Mouse (Mus musculus): ENCODE data around the gene Fam57b. TPM values are rescaled to one million over a fixed set of nuclear protein-coding genes. Genes with fewer than 3 reads are reported as not detected.

Fam57b gene
- total RNA-seq, 1 experiment from 2014 or later = not detected

DNA sequence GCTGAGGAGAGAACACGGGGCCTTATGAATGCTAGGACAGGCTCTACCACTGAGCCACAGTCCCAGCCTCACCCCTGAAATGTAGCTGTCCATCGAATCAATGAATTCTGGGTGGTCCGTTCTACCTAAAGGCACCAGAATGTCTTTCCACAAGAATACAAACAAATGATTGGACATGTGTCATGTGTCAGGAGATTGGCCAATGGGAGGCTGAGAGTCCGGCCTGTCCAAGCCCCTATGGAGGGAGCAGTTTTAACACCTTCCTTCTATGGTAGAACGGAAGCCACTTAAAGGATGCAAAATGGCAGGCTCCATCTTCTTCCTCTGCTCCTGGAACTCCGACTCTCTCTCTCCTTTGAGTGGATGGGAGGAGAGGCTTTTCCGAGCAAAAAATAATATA, 20.1 kb downstream of the Fam57b start:
- ATAC-seq (replicated peaks; ENCODE audit: insufficient number of reproducible peaks, low FRiP score, low TSS enrichment, poor library complexity, severe bottlenecking) = no peak

DNA sequence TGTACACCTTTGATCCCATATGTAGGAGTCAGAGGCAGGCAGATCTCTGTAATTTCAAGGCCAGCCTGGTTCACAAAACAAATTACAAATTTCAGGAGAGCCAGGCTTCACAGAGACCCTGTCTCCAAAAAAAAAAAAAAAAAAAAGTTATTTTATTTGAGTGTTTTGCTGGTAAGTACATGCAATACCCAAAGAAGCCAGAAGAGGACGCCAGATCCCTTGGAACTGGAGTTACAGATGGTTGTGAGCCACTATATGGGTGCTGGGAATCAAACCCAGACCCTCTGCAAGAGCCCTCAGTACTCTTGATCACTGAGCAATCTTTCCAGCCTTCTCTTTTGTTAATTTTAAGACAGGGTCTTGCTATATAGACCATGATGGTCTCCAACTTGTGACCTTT, 21.4 kb downstream of the Fam57b start:
- ATAC-seq (replicated peaks; ENCODE audit: insufficient number of reproducible peaks, low FRiP score, low TSS enrichment, poor library complexity, severe bottlenecking) = no peak

DNA sequence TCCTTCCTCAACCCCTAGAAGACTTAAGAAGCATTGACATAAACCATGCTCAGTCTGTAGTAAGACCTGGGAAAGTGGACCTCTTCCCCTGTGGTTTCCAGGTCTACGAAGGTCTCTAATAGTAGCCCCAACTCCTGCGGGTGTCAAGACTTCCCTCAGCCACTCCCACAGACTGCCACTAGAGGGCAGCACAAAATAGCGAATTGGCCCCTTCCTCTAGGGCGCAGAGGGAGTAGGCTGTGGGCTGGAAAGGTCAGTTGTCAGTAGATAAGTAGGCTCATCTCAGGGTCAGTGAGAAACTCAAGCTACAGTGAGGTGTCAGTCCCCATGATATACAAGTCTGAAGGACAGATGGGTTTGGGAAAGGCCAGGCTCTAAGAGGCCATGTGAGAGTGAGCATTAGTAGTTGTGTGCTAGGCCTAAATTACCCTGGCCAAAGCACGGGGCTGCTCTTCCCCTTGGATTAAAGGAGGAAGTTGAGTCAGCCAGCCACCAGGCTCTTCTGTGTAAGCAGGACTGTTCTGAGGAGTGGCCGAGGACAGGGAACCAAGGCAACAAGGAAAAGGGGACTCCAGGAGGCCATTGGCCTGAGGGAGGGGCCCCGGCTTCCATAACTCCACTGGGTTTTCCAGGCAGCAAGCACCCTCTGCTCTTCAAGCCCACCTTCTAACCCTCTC, 24.5 kb downstream of the Fam57b start:
- peak; percentile 89 for ATAC-seq (replicated peaks; ENCODE audit: insufficient number of reproducible peaks, low FRiP score, low TSS enrichment, poor library complexity, severe bottlenecking)

DNA sequence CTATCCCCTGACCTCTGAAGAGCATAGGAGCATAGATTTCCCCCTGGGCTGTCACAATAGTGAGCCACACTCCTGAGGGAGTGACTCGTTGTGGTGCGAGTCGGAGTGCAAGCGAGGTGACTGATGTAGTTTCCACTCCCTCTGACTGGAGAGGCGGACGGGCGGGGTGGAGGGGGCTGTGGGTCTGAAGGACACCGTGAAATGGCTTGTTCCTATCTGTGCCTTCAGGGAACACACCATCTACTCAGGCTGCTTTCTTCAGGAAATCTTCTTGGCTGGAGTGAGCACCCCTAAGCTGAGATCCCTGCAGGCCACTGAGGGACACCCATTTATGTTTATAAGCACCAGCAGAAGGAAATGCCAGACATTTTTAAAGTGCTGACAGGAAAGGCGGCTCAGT, 25.3 kb downstream of the Fam57b start:
- no peak for ATAC-seq (replicated peaks; ENCODE audit: insufficient number of reproducible peaks, low FRiP score, low TSS enrichment, poor library complexity, severe bottlenecking)

DNA sequence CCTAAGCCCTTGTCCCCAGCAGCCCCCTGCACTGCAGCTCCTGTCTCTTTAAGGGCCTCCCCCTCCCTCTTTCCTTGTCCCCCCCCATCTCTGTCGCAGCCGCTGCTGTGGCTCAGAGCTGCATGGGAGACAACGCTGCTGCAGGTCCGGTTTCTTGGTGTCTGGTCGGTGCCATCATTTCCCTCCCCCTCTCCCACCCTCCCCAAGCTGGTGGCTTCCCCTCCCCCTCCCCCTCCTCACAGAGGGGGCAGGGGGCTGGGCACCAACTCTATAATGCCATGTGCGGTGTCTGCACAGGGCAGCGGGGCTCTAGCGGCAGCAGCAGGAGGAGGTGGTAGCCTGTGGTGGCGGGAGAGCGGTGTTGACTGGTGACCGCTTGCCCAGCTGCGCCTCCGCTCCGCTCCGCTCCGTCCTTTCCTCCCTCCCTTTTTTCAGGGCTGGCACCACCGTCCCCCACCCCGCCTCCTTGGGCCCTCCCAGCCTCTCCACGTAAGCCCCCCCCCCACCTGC, 25.8 kb downstream of the Fam57b start:
- ATAC-seq (replicated peaks; ENCODE audit: insufficient number of reproducible peaks, low FRiP score, low TSS enrichment, poor library complexity, severe bottlenecking) = no peak

DNA sequence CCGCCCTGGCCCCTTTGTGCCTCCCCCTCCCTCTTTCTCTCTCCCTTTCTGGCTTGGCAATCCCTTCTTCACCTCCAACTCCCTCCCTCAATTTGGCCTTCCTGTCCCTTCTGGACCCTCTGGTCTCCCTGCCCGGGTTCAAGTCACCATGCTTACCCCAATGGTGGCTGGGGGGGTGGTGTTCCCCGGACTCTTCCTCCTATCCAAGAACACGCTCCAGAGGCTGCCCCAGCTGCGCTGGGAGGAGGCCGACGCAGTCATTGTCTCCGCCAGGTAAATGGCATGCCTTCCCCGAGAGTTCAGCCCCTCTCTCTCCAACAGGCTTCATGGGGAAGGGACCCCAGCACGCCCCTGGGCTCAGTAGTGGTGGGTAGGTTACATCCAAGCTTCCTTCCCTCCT, 26.5 kb downstream of the Fam57b start:
- ATAC-seq (replicated peaks; ENCODE audit: insufficient number of reproducible peaks, low FRiP score, low TSS enrichment, poor library complexity, severe bottlenecking) = no peak

DNA sequence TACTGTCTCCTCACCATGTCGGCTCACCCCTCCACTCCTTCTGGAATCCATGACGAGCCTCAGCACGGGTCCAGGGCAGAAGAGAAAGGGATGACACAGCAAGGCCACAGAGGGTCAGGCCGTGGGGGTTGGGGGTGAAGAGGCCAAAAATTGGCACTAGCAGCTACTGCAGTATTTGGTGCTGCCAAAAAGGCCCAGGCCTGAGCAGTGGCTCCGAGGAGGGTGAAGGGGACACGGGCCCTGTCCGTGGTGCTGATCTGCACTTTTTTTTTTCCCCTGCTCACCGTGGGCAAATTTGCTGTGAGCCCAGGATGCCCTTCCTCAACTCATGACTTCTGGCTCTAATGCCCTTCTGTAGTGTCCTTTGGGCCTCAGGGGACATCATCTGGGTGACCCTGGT, 27.9 kb downstream of the Fam57b start:
- ATAC-seq (replicated peaks; ENCODE audit: insufficient number of reproducible peaks, low FRiP score, low TSS enrichment, poor library complexity, severe bottlenecking) = no peak

DNA sequence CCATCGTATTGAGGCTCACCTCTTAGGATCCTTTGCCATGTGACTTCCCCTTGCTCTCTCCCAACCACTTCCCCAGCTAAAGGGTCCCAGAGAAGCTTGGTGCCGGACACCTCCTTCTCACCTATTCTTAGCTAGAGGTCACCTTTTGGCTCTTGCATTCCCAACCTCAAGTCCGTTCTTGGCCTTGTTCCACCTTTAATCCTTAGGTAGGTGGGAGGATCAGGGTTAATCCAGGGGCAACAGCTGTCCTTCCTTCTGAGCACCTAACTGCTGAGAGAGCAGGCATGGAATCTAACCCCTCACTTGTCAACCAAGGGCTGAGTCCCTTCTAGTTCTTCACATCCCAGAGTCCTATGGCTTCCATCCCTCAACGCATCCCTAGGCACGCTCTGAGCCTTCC, 28.5 kb downstream of the Fam57b start:
- no peak for ATAC-seq (replicated peaks; ENCODE audit: insufficient number of reproducible peaks, low FRiP score, low TSS enrichment, poor library complexity, severe bottlenecking)

DNA sequence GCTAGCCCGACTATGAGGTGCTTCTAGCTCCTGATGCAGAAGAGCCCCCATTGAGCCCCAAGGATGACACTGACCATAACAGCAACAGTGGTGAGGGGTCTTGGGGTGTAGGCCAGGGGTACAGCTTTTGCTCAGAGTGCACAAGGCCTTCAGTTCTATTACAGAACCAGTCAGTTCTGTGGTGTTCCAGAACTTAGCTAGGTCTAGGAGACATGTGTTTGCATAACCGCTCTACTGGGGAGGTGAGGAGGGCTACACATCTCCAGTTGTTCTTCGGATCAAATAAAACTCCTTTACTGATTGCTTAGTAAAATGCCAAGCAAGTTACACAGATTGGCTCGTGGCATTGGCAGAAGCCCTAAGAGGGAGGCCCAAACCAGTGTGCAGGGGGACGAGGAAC, 34.1 kb downstream of the Fam57b start, which contains the start of gene 4930451I11Rik:
Gene 4930451I11Rik, minus strand, starts transcription at position 101 of the 400 bp plus-strand sequence.
- no peak; the same call in 1 of the 2 replicates for ATAC-seq (replicated peaks; ENCODE audit: insufficient number of reproducible peaks, low FRiP score, low TSS enrichment, poor library complexity, severe bottlenecking)

DNA sequence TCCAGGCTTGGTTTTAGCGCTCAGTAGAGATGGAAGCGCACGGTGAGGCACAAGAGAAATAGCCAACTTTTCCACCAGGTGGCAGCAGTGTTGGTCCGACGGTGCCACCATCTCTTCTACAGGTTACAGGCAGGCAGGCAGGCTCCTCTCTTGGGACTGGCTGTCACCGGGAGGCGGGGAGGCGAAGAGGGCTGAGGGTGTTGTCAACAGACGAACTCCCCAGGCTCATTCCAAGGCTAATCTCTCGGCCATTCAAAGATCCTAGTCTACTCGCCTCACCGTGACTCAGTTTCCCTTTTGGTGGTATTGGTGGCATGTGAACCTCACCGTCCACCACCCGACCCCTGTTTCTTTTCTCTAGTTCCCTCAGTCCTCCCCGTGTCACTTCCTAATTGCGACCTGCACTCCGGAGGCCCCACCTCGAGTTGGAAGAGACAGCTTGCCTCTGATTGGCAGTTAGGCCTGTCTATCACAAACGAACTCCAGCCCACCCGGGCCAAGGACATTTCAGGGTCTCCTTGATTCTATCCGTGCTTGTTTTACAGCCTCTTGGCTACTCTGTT, 34.6 kb downstream of the Fam57b start:
- peak; percentile 88 for ATAC-seq (replicated peaks; ENCODE audit: insufficient number of reproducible peaks, low FRiP score, low TSS enrichment, poor library complexity, severe bottlenecking)

DNA sequence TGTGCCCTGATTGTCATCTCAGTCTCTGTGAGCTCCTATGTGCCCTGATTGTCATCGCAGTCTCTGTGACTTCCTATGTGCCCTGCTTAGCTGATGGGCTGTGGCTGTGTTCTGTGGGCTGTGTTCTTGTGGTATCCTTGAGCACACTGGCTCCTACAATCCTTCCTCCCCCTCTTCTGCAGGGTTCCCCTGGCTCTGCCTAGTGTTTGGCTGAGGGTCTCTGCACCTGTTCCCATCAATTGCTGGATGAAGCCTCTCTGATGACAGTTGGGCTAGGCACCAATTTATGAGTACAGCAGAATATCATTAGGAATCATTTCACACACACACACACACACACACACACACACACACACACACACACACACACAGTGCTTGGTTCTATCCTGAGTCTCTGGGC, 35.8 kb downstream of the Fam57b start:
- ATAC-seq (replicated peaks; ENCODE audit: insufficient number of reproducible peaks, low FRiP score, low TSS enrichment, poor library complexity, severe bottlenecking) = no peak

DNA sequence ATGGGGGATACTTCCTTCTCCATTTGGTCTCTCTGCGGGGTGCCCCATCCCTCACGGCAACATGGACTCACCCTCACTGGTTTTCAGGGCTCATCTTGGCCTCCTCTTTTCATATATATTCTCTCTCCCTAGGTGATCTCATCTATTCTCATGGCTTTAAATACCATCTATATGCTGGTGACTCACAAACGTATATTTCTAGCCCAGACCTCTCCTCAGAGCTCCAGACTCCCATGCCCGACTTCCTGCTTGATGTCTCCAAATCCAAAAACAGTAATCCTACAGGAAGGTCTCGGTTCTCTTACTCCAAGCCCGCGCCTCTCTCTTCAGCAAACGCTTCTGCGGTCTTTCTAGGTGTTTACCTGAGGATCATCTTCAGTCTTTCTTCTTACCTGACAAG, 45.8 kb downstream of the Fam57b start:
- no peak for ATAC-seq (replicated peaks; ENCODE audit: insufficient number of reproducible peaks, low FRiP score, low TSS enrichment, poor library complexity, severe bottlenecking)

DNA sequence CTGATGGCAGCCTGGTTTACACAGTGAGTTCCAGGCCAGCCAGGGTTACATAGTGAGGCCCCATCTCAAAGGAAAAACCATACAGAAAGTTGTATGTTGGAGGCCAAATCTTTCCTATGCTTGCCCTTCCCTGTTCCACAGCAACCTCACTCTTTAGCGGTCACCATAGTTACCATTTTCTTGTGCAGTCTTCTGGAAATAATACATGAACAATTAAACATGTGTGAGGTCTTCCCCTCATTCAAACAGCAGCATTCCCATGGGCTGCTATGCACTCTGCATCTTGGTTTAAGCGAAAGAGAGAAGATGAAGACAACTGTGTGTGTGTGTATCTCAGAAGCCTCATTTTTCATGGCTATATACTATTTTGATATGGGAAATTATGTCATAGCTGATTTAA, 48.0 kb downstream of the Fam57b start:
- no peak for ATAC-seq (replicated peaks; ENCODE audit: insufficient number of reproducible peaks, low FRiP score, low TSS enrichment, poor library complexity, severe bottlenecking)

DNA sequence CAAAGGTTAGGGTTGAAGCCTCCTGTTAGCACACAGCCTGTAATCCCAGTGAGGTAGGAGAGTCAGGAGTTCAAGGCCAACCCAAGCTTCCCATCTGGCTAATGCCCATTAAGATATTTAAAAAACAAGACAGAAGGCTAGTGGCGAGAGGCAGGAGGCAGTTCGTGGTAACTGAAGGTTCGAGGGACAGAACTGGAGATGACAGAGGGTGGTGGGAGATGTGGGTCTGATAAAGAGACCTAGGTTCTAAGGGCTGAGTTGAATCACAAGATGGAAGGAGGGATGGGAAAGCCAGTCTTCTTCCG, 49.6 kb downstream of the Fam57b start, which contains the start of gene Doc2a:
Gene Doc2a, plus strand, starts transcription at position 301 of the 305 bp plus-strand sequence.
- ATAC-seq (replicated peaks; ENCODE audit: insufficient number of reproducible peaks, low FRiP score, low TSS enrichment, poor library complexity, severe bottlenecking) = no peak

DNA sequence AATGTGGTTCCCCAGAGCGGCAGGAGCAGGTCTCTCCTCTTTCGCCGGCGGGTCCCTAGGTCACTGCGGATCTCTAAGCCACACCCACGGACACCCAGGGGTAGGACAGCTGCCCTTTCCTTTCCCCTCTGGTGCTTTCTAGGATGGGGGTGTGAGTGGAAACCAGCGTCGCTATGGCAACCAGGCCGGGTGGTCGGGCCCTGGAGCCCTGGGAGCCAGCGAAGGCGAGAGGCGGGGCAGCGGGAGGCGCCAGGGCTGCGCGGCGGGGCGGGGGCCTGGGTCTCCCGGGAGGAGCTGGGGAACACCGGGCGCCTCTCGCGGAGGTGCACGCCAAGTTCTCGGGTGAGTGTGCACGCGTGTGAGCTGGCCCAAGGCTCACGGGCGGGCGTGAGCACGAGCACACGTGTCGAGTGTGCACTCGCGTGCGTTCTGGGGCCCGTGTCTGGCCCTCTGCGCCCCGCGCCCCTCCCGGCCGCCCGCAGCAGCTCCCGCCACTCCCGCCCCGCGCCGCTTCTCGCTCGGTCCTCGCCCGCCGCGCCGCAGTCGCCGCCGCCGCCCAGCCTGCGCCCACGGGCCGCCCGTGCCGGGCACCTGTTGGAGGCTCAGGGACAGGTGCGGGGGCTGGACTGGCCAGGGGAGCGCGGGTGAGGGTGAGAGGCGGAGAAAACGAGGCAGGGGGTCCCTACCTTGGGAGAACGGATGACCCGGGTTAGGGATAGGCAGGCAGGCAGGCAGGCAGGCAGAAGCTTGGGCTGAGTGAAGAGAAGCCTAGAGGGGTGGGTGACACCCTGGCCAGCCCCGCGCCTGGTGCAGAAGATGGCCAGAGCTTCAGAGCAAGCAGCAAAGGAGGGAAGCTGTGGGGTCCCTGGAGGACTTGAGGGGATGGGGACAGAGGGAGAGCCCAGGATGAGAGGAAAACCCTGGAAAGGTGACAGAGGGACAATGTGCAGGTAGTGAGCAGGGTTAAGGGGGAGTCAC, 50.2 kb downstream of the Fam57b start:
- ATAC-seq (replicated peaks; ENCODE audit: insufficient number of reproducible peaks, low FRiP score, low TSS enrichment, poor library complexity, severe bottlenecking) = no peak

DNA sequence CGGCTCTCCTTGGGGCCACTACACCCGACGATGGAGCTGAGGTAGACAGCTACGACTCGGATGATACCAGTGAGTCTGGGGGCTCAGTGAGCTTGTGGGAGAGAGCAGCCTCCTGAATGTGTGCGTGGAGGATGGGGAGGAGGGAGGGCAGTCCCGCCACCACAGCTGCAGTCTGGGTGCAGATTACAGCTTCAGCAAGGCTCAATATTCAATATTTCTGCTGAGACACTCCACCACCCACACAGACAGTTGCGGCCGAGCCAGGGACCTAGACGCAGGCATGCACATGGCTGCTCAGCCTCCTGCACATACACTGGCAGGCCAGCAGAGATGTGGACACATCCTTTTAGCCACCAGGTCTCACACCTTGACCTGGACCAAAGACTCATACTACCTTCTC, 51.3 kb downstream of the Fam57b start:
- ATAC-seq (replicated peaks; ENCODE audit: insufficient number of reproducible peaks, low FRiP score, low TSS enrichment, poor library complexity, severe bottlenecking) = no peak

DNA sequence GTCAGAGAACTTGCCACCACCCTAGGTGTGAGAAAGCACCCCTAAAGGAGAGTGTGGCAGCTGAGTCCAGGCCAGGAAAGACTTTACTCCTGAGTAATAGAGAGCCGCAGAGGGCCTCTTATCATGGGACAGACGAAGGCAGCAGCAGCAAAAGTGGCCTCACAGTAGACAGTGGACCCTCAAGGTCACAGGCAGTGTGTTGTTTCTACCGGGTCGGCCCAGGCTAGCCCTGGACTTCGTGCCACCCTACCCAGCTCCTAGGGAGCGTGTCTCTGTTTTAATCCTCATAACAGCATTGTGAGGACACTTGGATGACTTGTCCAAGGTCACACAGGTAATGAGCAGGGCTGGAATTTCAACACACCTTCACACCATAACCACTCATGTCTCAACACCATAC, 52.7 kb downstream of the Fam57b start:
- ATAC-seq (replicated peaks; ENCODE audit: insufficient number of reproducible peaks, low FRiP score, low TSS enrichment, poor library complexity, severe bottlenecking) = no peak

DNA sequence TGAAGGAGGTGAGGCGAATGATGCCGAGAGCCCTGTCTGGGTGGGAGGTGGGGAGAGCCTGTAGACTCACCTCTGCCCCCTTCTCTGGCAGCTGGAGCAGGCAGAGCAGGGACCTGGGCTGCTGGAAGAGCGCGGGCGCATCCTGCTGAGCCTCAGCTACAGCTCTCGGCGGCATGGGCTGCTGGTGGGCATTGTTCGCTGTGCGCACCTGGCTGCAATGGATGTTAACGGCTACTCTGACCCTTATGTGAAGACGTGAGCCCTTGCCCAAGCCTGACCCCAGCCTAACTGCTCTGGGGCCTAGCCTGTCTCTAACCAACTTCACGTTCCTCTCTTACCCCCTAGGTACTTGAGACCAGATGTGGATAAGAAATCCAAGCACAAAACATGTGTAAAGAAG, 53.7 kb downstream of the Fam57b start:
- ATAC-seq (replicated peaks; ENCODE audit: insufficient number of reproducible peaks, low FRiP score, low TSS enrichment, poor library complexity, severe bottlenecking) = no peak

DNA sequence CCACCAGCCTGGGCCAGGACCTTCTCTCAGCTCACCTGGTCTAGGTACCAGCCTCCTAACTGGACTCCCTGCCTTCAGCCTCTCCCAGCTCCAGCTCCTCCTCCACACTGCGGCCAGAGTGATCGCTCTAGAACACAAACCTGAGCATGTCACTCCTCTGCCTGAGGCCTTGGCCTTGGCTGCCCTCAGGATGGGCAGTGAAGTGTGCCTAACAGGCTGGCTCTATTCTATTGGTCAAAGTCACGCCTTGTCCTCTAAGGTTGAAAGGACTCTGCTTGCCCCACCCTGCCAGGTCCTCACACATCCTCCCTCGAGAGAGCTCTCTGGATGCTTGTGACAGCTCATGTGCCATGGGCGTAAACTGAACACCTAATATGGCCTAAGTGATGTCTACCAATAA, 56.0 kb downstream of the Fam57b start:
- no peak for ATAC-seq (replicated peaks; ENCODE audit: insufficient number of reproducible peaks, low FRiP score, low TSS enrichment, poor library complexity, severe bottlenecking)

DNA sequence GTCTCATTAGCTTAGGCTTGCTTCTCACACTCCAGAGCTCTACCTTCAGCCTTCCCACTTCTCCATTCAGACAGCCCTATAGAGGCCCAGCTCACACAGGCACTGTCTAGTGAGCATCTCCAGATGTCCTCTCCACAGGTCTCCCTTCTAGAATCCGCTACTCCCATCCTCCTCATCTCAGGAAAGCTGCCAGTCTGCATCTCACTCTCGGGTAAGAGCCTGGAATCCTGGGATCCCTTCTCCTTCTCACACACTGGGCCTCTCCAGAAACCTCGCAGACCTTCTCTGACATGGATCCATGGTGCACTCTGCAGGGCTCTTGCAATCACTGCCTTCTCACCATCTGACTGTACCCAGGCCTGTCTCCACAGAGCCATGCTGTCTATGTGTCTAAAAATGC, 58.2 kb downstream of the Fam57b start:
- ATAC-seq (replicated peaks; ENCODE audit: insufficient number of reproducible peaks, low FRiP score, low TSS enrichment, poor library complexity, severe bottlenecking) = no peak
